Mouse (Mus musculus): ENCODE measurements at regions not wholly inside any gene's neighbourhood (a gene's known extent, or its start where the extent isn't known, plus 50 kb on each side); places are given as distances from the start of the nearest gene placed in this dataset.
"Not testable (repeated sequence)": the region's sequence is repeated elsewhere in the genome, so short reads cannot be mapped to it uniquely, and the experiment has no call there.

GRCm38 (mm10) chr4:3497392-3497791 is 312.2 kb upstream of the Vmn1r3 start:
- DNase-seq (ENCODE audit: low spot score in 2 of 2), result not testable (repeated sequence)

- DNase-seq (ENCODE audit: low spot score in 2 of 2), result not testable (repeated sequence)
Measured at GRCm38 (mm10) chr4:3495987-3496386, 310.8 kb upstream of the Vmn1r3 start.

GRCm38 (mm10) chr4:3494123-3494681 is 309.0 kb upstream of the Vmn1r3 start:
- DNase-seq (ENCODE audit: low spot score in 2 of 2), result not testable (repeated sequence)

GRCm38 (mm10) chr4:3490901-3491300 is 305.7 kb upstream of the Vmn1r3 start:
- not testable (repeated sequence) for DNase-seq (ENCODE audit: low spot score in 2 of 2)

GRCm38 (mm10) chr4:3482092-3482491 is 296.9 kb upstream of the Vmn1r3 start:
- no peak for DNase-seq (ENCODE audit: low spot score in 2 of 2)

- DNase-seq (ENCODE audit: low spot score in 2 of 2), result no peak
Measured at GRCm38 (mm10) chr4:3456773-3457172, 271.6 kb upstream of the Vmn1r3 start.

GRCm38 (mm10) chr4:3437380-3437779 is 252.2 kb upstream of the Vmn1r3 start:
- not testable (repeated sequence) for DNase-seq (ENCODE audit: low spot score in 2 of 2)

GRCm38 (mm10) chr4:3427968-3428367 is 242.8 kb upstream of the Vmn1r3 start:
- DNase-seq (ENCODE audit: low spot score in 2 of 2), result no peak

- peak; percentile 4 to 11 for DNase-seq (ENCODE audit: low spot score in 2 of 2)
Measured at GRCm38 (mm10) chr4:3419920-3420499, 234.9 kb upstream of the Vmn1r3 start.

GRCm38 (mm10) chr4:3416670-3417069 is 231.5 kb upstream of the Vmn1r3 start:
- DNase-seq (ENCODE audit: low spot score in 2 of 2), result no peak

GRCm38 (mm10) chr4:3414442-3415022 is 229.4 kb upstream of the Vmn1r3 start:
- not testable (repeated sequence) for DNase-seq (ENCODE audit: low spot score in 2 of 2)

GRCm38 (mm10) chr4:3413493-3414441 is 228.6 kb upstream of the Vmn1r3 start:
- no peak for DNase-seq (ENCODE audit: low spot score in 2 of 2)

- not testable (repeated sequence) for DNase-seq (ENCODE audit: low spot score in 2 of 2)
Measured at GRCm38 (mm10) chr4:3412323-3412722, 227.2 kb upstream of the Vmn1r3 start.

- not testable (repeated sequence) for DNase-seq (ENCODE audit: low spot score in 2 of 2)
Measured at GRCm38 (mm10) chr4:3402856-3403255, 217.7 kb upstream of the Vmn1r3 start.

GRCm38 (mm10) chr4:3401766-3402165 is 216.6 kb upstream of the Vmn1r3 start:
- not testable (repeated sequence) for DNase-seq (ENCODE audit: low spot score in 2 of 2)

GRCm38 (mm10) chr4:3391579-3391978 is 206.4 kb upstream of the Vmn1r3 start:
- not testable (repeated sequence) for DNase-seq (ENCODE audit: low spot score in 2 of 2)

GRCm38 (mm10) chr4:3373027-3373763 is 188.0 kb upstream of the Vmn1r3 start:
- not testable (repeated sequence) for DNase-seq (ENCODE audit: low spot score in 2 of 2)

GRCm38 (mm10) chr4:3368021-3368420 is 182.9 kb upstream of the Vmn1r3 start:
- DNase-seq (ENCODE audit: low spot score in 2 of 2), result not testable (repeated sequence)

- DNase-seq (ENCODE audit: low spot score in 2 of 2), result not testable (repeated sequence)
Measured at GRCm38 (mm10) chr4:3343443-3343842, 158.3 kb upstream of the Vmn1r3 start.

- DNase-seq (ENCODE audit: low spot score in 2 of 2), result not testable (repeated sequence)
Measured at GRCm38 (mm10) chr4:3342696-3343095, 157.5 kb upstream of the Vmn1r3 start.

- not testable (repeated sequence) for DNase-seq (ENCODE audit: low spot score in 2 of 2)
Measured at GRCm38 (mm10) chr4:3342165-3342564, 157.0 kb upstream of the Vmn1r3 start.

All from layer of hippocampus, postnatal 14 days (tissue).